Comparison of ENCODE assay signal across 9 mouse cellular contexts in the genomic region with DNA sequence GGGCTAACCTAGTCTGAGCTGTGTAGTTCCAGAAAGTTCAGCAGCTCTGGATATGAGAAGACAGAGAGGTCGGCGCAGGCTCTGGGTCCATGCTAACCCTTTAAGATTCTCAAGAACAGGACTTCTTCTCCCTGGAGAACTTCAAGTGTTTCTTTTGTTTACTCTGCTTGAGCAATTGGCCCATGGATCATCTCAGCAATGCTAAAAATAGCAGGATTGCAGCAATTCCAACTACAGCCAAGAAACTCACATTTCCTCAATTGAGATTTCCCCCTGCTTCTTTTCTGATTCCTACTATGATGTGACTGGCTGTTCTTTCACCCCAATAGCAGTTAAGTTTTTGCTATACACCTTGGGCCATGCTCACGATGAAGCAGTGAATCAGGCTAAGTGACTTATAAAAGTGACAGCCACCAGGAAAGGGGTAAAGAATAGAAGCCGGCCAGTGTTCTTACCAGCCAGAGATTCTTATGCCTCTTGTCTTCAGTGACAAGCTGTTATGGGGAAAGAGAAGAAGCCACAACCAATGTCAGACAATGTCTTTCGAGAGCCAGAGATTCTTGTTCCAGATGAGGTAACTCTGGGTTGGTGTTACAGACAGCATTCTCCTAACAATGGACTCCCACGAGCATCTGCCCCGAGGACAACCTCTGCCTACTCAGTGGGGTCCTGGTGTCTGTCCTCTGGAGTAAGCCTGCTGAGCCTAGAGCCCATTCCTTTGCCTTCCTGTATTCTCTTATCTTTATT. TPM values are rescaled to one million over a fixed set of nuclear protein-coding genes. Genes with fewer than 3 reads are reported as not detected.
DNase-seq lines count a peak whose midpoint lies in the region; ATAC-seq and TF ChIP-seq lines count a peak whose summit lies in the region.
"Had no signal": no experiment of that assay in that cellular context is flagged by ENCODE, and none has a peak within 500 bp of the region (broad histone marks: within the 10 kb centered on the region; RNA-seq: fewer than 3 reads in every experiment).

No protein-coding gene starts in this region.

- no peak overlapping the region for H3K4me2 ChIP-seq in heart, embryonic 14.5 days (ENCODE audit: low read length)
- peak overlapping the region; percentile 9; the same call in 1 of the 2 replicates for H3K4me2 ChIP-seq in lung, postnatal 0 days (replicated peaks; ENCODE audit: low read depth, low read length)
- no peak overlapping the region for H3K4me2 ChIP-seq in forebrain, postnatal 0 days (ENCODE audit: low read depth)

- peak; percentile 97 for TF ChIP-seq EP300 in lung, postnatal 0 days (IDR thresholded peaks at IDR 0.05)

- no peak overlapping the region for H3K4me3 ChIP-seq in heart, embryonic 14.5 days (ENCODE audit: control insufficient read depth in 1 of 2, insufficient read depth in 1 of 2, low read depth in 1 of 2, low read length in 2 of 2)
- H3K4me3 ChIP-seq in lung, postnatal 0 days (ENCODE audit: low read depth, low read length) = no peak overlapping the region
- H3K4me3 ChIP-seq in forebrain, postnatal 0 days (ENCODE audit: low read depth, low read length) = no peak overlapping the region

- H3K9ac ChIP-seq in heart, embryonic 14.5 days (ENCODE audit: low read length) = no peak overlapping the region
- no peak overlapping the region for H3K9ac ChIP-seq in lung, postnatal 0 days (replicated peaks; ENCODE audit: low read depth)
- H3K9ac ChIP-seq in forebrain, postnatal 0 days = no peak overlapping the region

- H3K36me3 ChIP-seq in heart, embryonic 14.5 days (ENCODE audit: control insufficient read depth, insufficient read depth, low read length) = peaks cover 20% of the 10 kb centered on the region
- no peaks in the 10 kb centered on the region for H3K36me3 ChIP-seq in lung, postnatal 0 days (ENCODE audit: insufficient read depth, low read length)
- H3K36me3 ChIP-seq in forebrain, postnatal 0 days (ENCODE audit: insufficient read depth) = peaks cover 11% of the 10 kb centered on the region; the same call in 1 of the 2 replicates

- peak overlapping the region; percentile 29 to 70; a peak in 3 of 4 replicates for H3K27ac ChIP-seq in heart, embryonic 14.5 days (replicated peaks in 1 of 2; ENCODE audit: control insufficient read depth in 1 of 2, insufficient read depth in 1 of 2, low read depth in 2 of 2, low read length in 2 of 2)
- peak overlapping the region; percentile 82 for H3K27ac ChIP-seq in lung, postnatal 0 days (ENCODE audit: low read length)
- H3K27ac ChIP-seq in forebrain, postnatal 0 days (ENCODE audit: low read depth, low read length) = no peak overlapping the region

- H3K9me3 ChIP-seq in heart, embryonic 14.5 days (ENCODE audit: control insufficient read depth, low read length) = no peaks in the 10 kb centered on the region
- H3K9me3 ChIP-seq in lung, postnatal 0 days (ENCODE audit: low read length) = no peaks in the 10 kb centered on the region
- H3K9me3 ChIP-seq in forebrain, postnatal 0 days (ENCODE audit: low read length) = no peaks in the 10 kb centered on the region

- no peak for TF ChIP-seq CTCF in lung, postnatal 0 days (IDR thresholded peaks at IDR 0.05)
- TF ChIP-seq CTCF in forebrain, postnatal 0 days (IDR thresholded peaks at IDR 0.05; ENCODE audit: low read depth) = no peak

- 68% methylated on average over 7 of the region's 7 CpGs for WGBS in heart, embryonic 14.5 days
- WGBS in lung, postnatal 0 days = 31% methylated on average over 7 of the region's 7 CpGs
- WGBS in forebrain, postnatal 0 days = 83% methylated on average over 7 of the region's 7 CpGs

- DNase-seq in gastrocnemius, postnatal 25 days = peak; percentile 33
- no peak for DNase-seq in gastrocnemius, postnatal 4 days (ENCODE audit: low spot score in 2 of 2)
- peak; percentile 94 for DNase-seq in NIH3T3 (ENCODE audit: low read depth)
- DNase-seq in lung, postnatal 0 days (ENCODE audit: low spot score) = peak; percentile 96
- no peak for DNase-seq in forebrain, postnatal 0 days
- DNase-seq in urinary bladder, postnatal 14 days (ENCODE audit: low spot score) = no peak
- DNase-seq in ovary, postnatal 10 days (ENCODE audit: low spot score) = no peak

- H3K27me3 ChIP-seq in heart, embryonic 14.5 days (ENCODE audit: control insufficient read depth, insufficient read depth, low read length) = no peaks in the 10 kb centered on the region
- no peaks in the 10 kb centered on the region for H3K27me3 ChIP-seq in lung, postnatal 0 days (replicated peaks; ENCODE audit: insufficient read depth, low read length)
- no peaks in the 10 kb centered on the region for H3K27me3 ChIP-seq in forebrain, postnatal 0 days (ENCODE audit: insufficient read depth, low read length)
- H3K27me3 ChIP-seq: CH12.LX had no signal

- H3K4me1 ChIP-seq in heart, embryonic 14.5 days (ENCODE audit: control insufficient read depth in 2 of 2, insufficient read depth in 2 of 2, low read length in 2 of 2) = peaks cover 7 to 17% of the 10 kb centered on the region in 2 experiments
- peaks cover 41% of the 10 kb centered on the region for H3K4me1 ChIP-seq in lung, postnatal 0 days (ENCODE audit: insufficient read depth, low read depth, low read length)
- H3K4me1 ChIP-seq in forebrain, postnatal 0 days (ENCODE audit: insufficient read depth) = peaks cover 5% of the 10 kb centered on the region; the same call in 1 of the 2 replicates

- no peak for ATAC-seq in heart, embryonic 14.5 days (ENCODE audit: insufficient number of reproducible peaks, insufficient read depth, low FRiP score, low read depth)
- ATAC-seq in lung, postnatal 0 days = peak; percentile 72
- ATAC-seq in forebrain, postnatal 0 days = no peak

RNA-seq across cellular contexts. Expression of gene Susd2, which starts 33.2 kb away (rescaled TPM):
- 1 to 10 TPM; 1.3 to 1.8 TPM for total RNA-seq in gastrocnemius, postnatal 25 days (2021)
- total RNA-seq in gastrocnemius, postnatal 4 days (2021) = 1 to 10 TPM; 4.4 to 5.0 TPM
- 11.7 and 13.3 TPM in 2 replicates for polyA plus RNA-seq in heart, embryonic 14.5 days (2014; fragmentation: Nextera tagmentation; extraction: Ambion mirVana)
- polyA plus RNA-seq in lung, postnatal 0 days (2015; fragmentation: Nextera tagmentation; extraction: Ambion mirVana) = 9.3 and 9.4 TPM in 2 replicates
- 2.2 and 2.6 TPM in 2 replicates for total RNA-seq in forebrain, postnatal 0 days (2014; rRNA removed)
- polyA plus RNA-seq in forebrain, postnatal 0 days (2015; fragmentation: Nextera tagmentation; extraction: Ambion mirVana) = 2.2 TPM in 2 replicates

Comparison
In these comparisons a context has a peak if more than half of its experiments do, and no peak if none do; other contexts are left out.
1. DNase-seq: peak in gastrocnemius, postnatal 25 days (single experiment), NIH3T3 (single experiment) and lung, postnatal 0 days (single experiment); none in gastrocnemius, postnatal 4 days (0 of 2), forebrain, postnatal 0 days (single experiment), urinary bladder, postnatal 14 days (single experiment) and ovary, postnatal 10 days (single experiment).